Mouse (Mus musculus) midbrain, embryonic 13.5 days (tissue): ENCODE data around the gene Olfr1497. TPM values are rescaled to one million over a fixed set of nuclear protein-coding genes. Genes with fewer than 3 reads are reported as not detected.
"Not testable (repeated sequence)": the region's sequence is repeated elsewhere in the genome, so short reads cannot be mapped to it uniquely, and the experiment has no call there.

Experiments
- ATAC-seq: fragments of 200-750 bp; cut with Nextera tagmentation; 2 replicates; pipeline ENCODE4 v1.8.0; 2017; ENCODE audit warnings: mild to moderate bottlenecking, moderate TSS enrichment, moderate library complexity
- H3K27ac ChIP-seq: fragments of 300-500 bp; sonication (generic); 2 replicates; pipeline ENCODE4 v1.5.1; 2015; ENCODE audit warnings: inconsistent platforms, mild to moderate bottlenecking, moderate library complexity
- H3K27me3 ChIP-seq: fragments of 300-500 bp; sonication (generic); 2 replicates; pipeline ENCODE4 v1.6.1; 2015; ENCODE audit warnings: mild to moderate bottlenecking, inconsistent platforms
- H3K36me3 ChIP-seq: fragments of 300-500 bp; sonication (generic); 2 replicates; pipeline ENCODE4 v1.6.1; 2015; ENCODE audit warnings: mild to moderate bottlenecking, inconsistent platforms
- H3K4me1 ChIP-seq: fragments of 300-500 bp; sonication (generic); replicated peaks from 2 replicates; pipeline ENCODE4 v1.6.1; 2015; ENCODE audit warnings: inconsistent platforms
- H3K4me2 ChIP-seq: fragments of 300-500 bp; sonication (generic); replicated peaks from 2 replicates; pipeline ENCODE4 v1.6.1; 2015; ENCODE audit warnings: moderate library complexity, mild to moderate bottlenecking, inconsistent platforms
- H3K4me3 ChIP-seq: fragments of 300-500 bp; sonication (generic); replicated peaks from 2 replicates; pipeline ENCODE4 v1.5.1; 2015; ENCODE audit warnings: mild to moderate bottlenecking, inconsistent platforms
- H3K9ac ChIP-seq: fragments of 300-500 bp; sonication (generic); replicated peaks from 2 replicates; pipeline ENCODE4 v1.6.1; 2015; ENCODE audit warnings: mild to moderate bottlenecking, inconsistent platforms
- H3K9me3 ChIP-seq: fragments of 300-500 bp; sonication (generic); 2 replicates; pipeline ENCODE4 v1.6.1; 2016; ENCODE audit warnings: mild to moderate bottlenecking, inconsistent platforms
- WGBS: fragments of 180-500 bp; shearing (Covaris S2); methylation state at CpG from one replicate; pipeline ENCODE4 v1.1.7; 2015; 5-methylcytosine and 5-hydroxymethylcytosine counted together
- polyA plus RNA-seq: library from polyadenylated mRNA; unstranded; fragments of >200 nt; fragmentation: Nextera tagmentation; extraction: Ambion mirVana; gene quantifications from 2 replicates; pipeline ENCODE4 v1.2.1, GENCODE M21; 2015

Gene Olfr1497
- polyA plus RNA-seq = not detected in 2 replicates

- H3K4me3 ChIP-seq = no peak within 1 kb of the TSS
- H3K9ac ChIP-seq = no peak within 1 kb of the TSS
- no peak for ATAC-seq
These were observed at the start of gene Olfr1497 for GRCm38 (mm10) chr19:13798102-13798501. Gene Olfr1497 (minus strand): TSS chr19:13798202.

GRCm38 (mm10) chr19:13830388-13830787, 32.4 kb upstream of the Olfr1497 start, which contains the start of gene Olfr1500:
Gene Olfr1500 (minus strand): TSS chr19:13830488.
- H3K9ac ChIP-seq = no peak within 1 kb of the TSS
- no peak within 1 kb of the TSS for H3K27ac ChIP-seq
- H3K4me3 ChIP-seq = no peak within 1 kb of the TSS
- no peak within 1 kb of the TSS for H3K4me2 ChIP-seq
- no peaks in the 10 kb centered on the region for H3K9me3 ChIP-seq
- no peaks in the 10 kb centered on the region for H3K4me1 ChIP-seq
- no peaks in the 10 kb centered on the region for H3K27me3 ChIP-seq
- no peaks in the 10 kb centered on the region for H3K36me3 ChIP-seq
- no peak for ATAC-seq

More at GRCm38 (mm10) chr19:13798102-13798501, at the start of gene Olfr1497:
- Histone ChIP-seq H3K27ac (no peak within 1 kb of the TSS), H3K4me2 (no peak within 1 kb of the TSS), H3K36me3 (no peaks in the 10 kb centered on the region), H3K27me3 (no peaks in the 10 kb centered on the region), H3K9me3 (no peaks in the 10 kb centered on the region), H3K4me1 (no peaks in the 10 kb centered on the region)

GRCm38 (mm10) chr19:13828447-13828846, 30.4 kb upstream of the Olfr1497 start:
- Histone ChIP-seq H3K27me3 (no peaks in the 10 kb centered on the region), H3K36me3 (no peaks in the 10 kb centered on the region), H3K4me2 (no peak overlapping the region), H3K4me1 (no peaks in the 10 kb centered on the region), H3K9me3 (no peaks in the 10 kb centered on the region), H3K4me3 (no peak overlapping the region), H3K9ac (no peak overlapping the region), H3K27ac (no peak overlapping the region)
- WGBS = 58% methylated on average over 3 of the region's 3 CpGs
- ATAC-seq = no peak

- no peak for ATAC-seq
- WGBS = 76% methylated on average over 5 of the region's 5 CpGs
These were observed 22.8 kb upstream of the Olfr1497 start for GRCm38 (mm10) chr19:13820847-13821246.

GRCm38 (mm10) chr19:13819347-13819746, 21.3 kb upstream of the Olfr1497 start, which contains the start of gene Olfr1499:
Gene Olfr1499 (minus strand): TSS chr19:13819447.
- Histone ChIP-seq H3K27ac (no peak within 1 kb of the TSS), H3K9ac (no peak within 1 kb of the TSS), H3K4me1 (no peaks in the 10 kb centered on the region), H3K36me3 (no peaks in the 10 kb centered on the region), H3K9me3 (no peaks in the 10 kb centered on the region), H3K4me3 (no peak within 1 kb of the TSS), H3K4me2 (no peak within 1 kb of the TSS), H3K27me3 (no peaks in the 10 kb centered on the region)
- ATAC-seq = no peak

More at GRCm38 (mm10) chr19:13820847-13821246, 22.8 kb upstream of the Olfr1497 start:
- Histone ChIP-seq H3K27ac (no peak overlapping the region), H3K9me3 (no peaks in the 10 kb centered on the region), H3K27me3 (no peaks in the 10 kb centered on the region), H3K4me3 (no peak overlapping the region), H3K36me3 (no peaks in the 10 kb centered on the region), H3K9ac (no peak overlapping the region), H3K4me2 (no peak overlapping the region), H3K4me1 (no peaks in the 10 kb centered on the region)

GRCm38 (mm10) chr19:13818827-13819226, 20.8 kb upstream of the Olfr1497 start:
- Histone ChIP-seq H3K36me3 (no peaks in the 10 kb centered on the region), H3K4me2 (no peak overlapping the region), H3K27me3 (no peaks in the 10 kb centered on the region), H3K27ac (no peak overlapping the region), H3K4me1 (no peaks in the 10 kb centered on the region), H3K9ac (no peak overlapping the region), H3K4me3 (no peak overlapping the region), H3K9me3 (no peaks in the 10 kb centered on the region)
- no peak for ATAC-seq
- WGBS = 35% methylated on average over 5 of the region's 5 CpGs

- 64% methylated on average over 2 of the region's 2 CpGs for WGBS
- no peak overlapping the region for H3K4me2 ChIP-seq
- no peaks in the 10 kb centered on the region for H3K27me3 ChIP-seq
- no peak overlapping the region for H3K9ac ChIP-seq
- H3K36me3 ChIP-seq = no peaks in the 10 kb centered on the region
- ATAC-seq = no peak
- H3K27ac ChIP-seq = no peak overlapping the region
- H3K4me1 ChIP-seq = no peaks in the 10 kb centered on the region
- no peaks in the 10 kb centered on the region for H3K9me3 ChIP-seq
- H3K4me3 ChIP-seq = no peak overlapping the region
These were observed 14.8 kb upstream of the Olfr1497 start for GRCm38 (mm10) chr19:13812823-13813222.

GRCm38 (mm10) chr19:13805486-13805885, 7.5 kb upstream of the Olfr1497 start:
- not testable (repeated sequence) for H3K4me1 ChIP-seq, H3K4me3 ChIP-seq

GRCm38 (mm10) chr19:13777578-13777977, 20.4 kb downstream of the Olfr1497 start, which contains the start of gene Olfr1496:
Gene Olfr1496 (plus strand): TSS chr19:13777878.
- H3K4me1 ChIP-seq = no peaks in the 10 kb centered on the region
- no peak within 1 kb of the TSS for H3K27ac ChIP-seq
- H3K27me3 ChIP-seq = no peaks in the 10 kb centered on the region
- 90% methylated on average over 1 of the region's 1 CpGs for WGBS
- H3K4me2 ChIP-seq = no peak within 1 kb of the TSS
- ATAC-seq = no peak
- H3K9ac ChIP-seq = no peak within 1 kb of the TSS
- no peaks in the 10 kb centered on the region for H3K36me3 ChIP-seq
- no peaks in the 10 kb centered on the region for H3K9me3 ChIP-seq
- H3K4me3 ChIP-seq = no peak within 1 kb of the TSS

More at GRCm38 (mm10) chr19:13805486-13805885, 7.5 kb upstream of the Olfr1497 start:
- H3K9ac ChIP-seq, H3K36me3 ChIP-seq, H3K4me2 ChIP-seq, H3K27me3 ChIP-seq, H3K27ac ChIP-seq, ATAC-seq, H3K9me3 ChIP-seq: not testable (repeated sequence)
- WGBS = 75% methylated on average over 1 of the region's 1 CpGs

GRCm38 (mm10) chr19:13768565-13769276, 29.3 kb downstream of the Olfr1497 start:
- Histone ChIP-seq H3K36me3 (no peaks in the 10 kb centered on the region), H3K4me3 (no peak overlapping the region), H3K9me3 (no peaks in the 10 kb centered on the region), H3K4me2 (no peak overlapping the region), H3K9ac (no peak overlapping the region), H3K27me3 (no peaks in the 10 kb centered on the region), H3K27ac (no peak overlapping the region), H3K4me1 (no peaks in the 10 kb centered on the region)
- WGBS = 93% methylated on average over 9 of the region's 9 CpGs
- ATAC-seq = no peak

GRCm38 (mm10) chr19:13764306-13764705, 33.7 kb downstream of the Olfr1497 start, which contains the start of gene Olfr1495:
Gene Olfr1495 (plus strand): TSS chr19:13764606.
- H3K4me2 ChIP-seq = no peak within 1 kb of the TSS
- no peak within 1 kb of the TSS for H3K9ac ChIP-seq
- H3K4me1 ChIP-seq = no peaks in the 10 kb centered on the region
- H3K36me3 ChIP-seq = no peaks in the 10 kb centered on the region
- 87% methylated on average over 3 of the region's 3 CpGs for WGBS
- H3K27me3 ChIP-seq = no peaks in the 10 kb centered on the region
- H3K27ac ChIP-seq = no peak within 1 kb of the TSS
- H3K4me3 ChIP-seq = no peak within 1 kb of the TSS
- H3K9me3 ChIP-seq = no peaks in the 10 kb centered on the region
- ATAC-seq = no peak

- no peak for ATAC-seq
- no peaks in the 10 kb centered on the region for H3K27me3 ChIP-seq
- no peak overlapping the region for H3K4me2 ChIP-seq
- no peak overlapping the region for H3K4me3 ChIP-seq
- no peak overlapping the region for H3K27ac ChIP-seq
- 94% methylated on average over 1 of the region's 1 CpGs for WGBS
- H3K36me3 ChIP-seq = no peaks in the 10 kb centered on the region
- H3K4me1 ChIP-seq = no peaks in the 10 kb centered on the region
- H3K9ac ChIP-seq = no peak overlapping the region
- H3K9me3 ChIP-seq = no peaks in the 10 kb centered on the region
These were observed 48.6 kb downstream of the Olfr1497 start for GRCm38 (mm10) chr19:13749366-13749765.
